Mouse (Mus musculus) neural tube, embryonic 11.5 days (tissue): ENCODE measurements around the gene Trp53i13. TPM values are rescaled to one million over a fixed set of nuclear protein-coding genes. Genes with fewer than 3 reads are reported as not detected.
A peak's percentile ranks its signal among the peaks of the same experiment; 100 is the strongest.

Source experiments
- ATAC-seq: fragments of 200-750 bp; cut with Nextera tagmentation; 2 replicates; pipeline ENCODE4 v1.8.0; 2017; ENCODE audit warnings: moderate number of reproducible peaks, mild to moderate bottlenecking, moderate TSS enrichment, moderate library complexity; ENCODE audit not compliant: insufficient read depth, low FRiP score, low TSS enrichment
- DNase-seq: peaks from one replicate; pipeline ENCODE4 v3.0.0-alpha.2; 2015; ENCODE audit warnings: low spot score
- H3K27ac ChIP-seq: fragments of 300-500 bp; sonication (generic); 2 replicates; pipeline ENCODE4 v1.5.1; 2014; ENCODE audit warnings: low read depth, mild to moderate bottlenecking, low read length
- H3K27me3 ChIP-seq: fragments of 300-500 bp; sonication (generic); 2 replicates; pipeline ENCODE4 v1.6.1; 2014; ENCODE audit warnings: mild to moderate bottlenecking, low read length, mixed read lengths; ENCODE audit not compliant: control insufficient read depth, insufficient read depth
- H3K36me3 ChIP-seq: fragments of 300-500 bp; sonication (generic); 2 replicates; pipeline ENCODE4 v1.6.1; 2014; ENCODE audit warnings: mild to moderate bottlenecking, low read length, moderate library complexity, mixed read lengths; ENCODE audit not compliant: control insufficient read depth, insufficient read depth
- H3K4me1 ChIP-seq: fragments of 300-500 bp; sonication (generic); 2 replicates; pipeline ENCODE4 v1.6.1; 2014; ENCODE audit warnings: low read length, mixed read lengths; ENCODE audit not compliant: control insufficient read depth, insufficient read depth
- H3K4me2 ChIP-seq: fragments of 300-500 bp; sonication (generic); 2 replicates; pipeline ENCODE4 v1.6.1; 2014; ENCODE audit warnings: low read depth, mild to moderate bottlenecking, moderate library complexity
- H3K4me3 ChIP-seq: fragments of 300-500 bp; sonication (generic); 2 replicates; pipeline ENCODE4 v1.5.1; 2014; ENCODE audit warnings: low read depth, low read length
- H3K9ac ChIP-seq: fragments of 300-500 bp; sonication (generic); 2 replicates; pipeline ENCODE4 v1.6.1; 2014; ENCODE audit warnings: mild to moderate bottlenecking, low read length
- H3K9me3 ChIP-seq: fragments of 300-500 bp; sonication (generic); 2 replicates; pipeline ENCODE4 v1.6.1; 2016; ENCODE audit warnings: low read length; ENCODE audit not compliant: control insufficient read depth
- WGBS: fragments of 180-500 bp; shearing (Covaris S2); extraction: QIAGEN DNeasy Blood & Tissue Kit; methylation state at CpG from one replicate; pipeline ENCODE4 v1.1.7; 2014; 5-methylcytosine and 5-hydroxymethylcytosine counted together
- polyA plus RNA-seq: library from polyadenylated mRNA; unstranded; fragments of >200 nt; fragmentation: Nextera tagmentation; extraction: Ambion mirVana; gene quantifications from 2 replicates; pipeline ENCODE4 v1.2.1, GENCODE M21; 2014

The Trp53i13 gene
- polyA plus RNA-seq, 1 experiment from 2014 or later: 31.9 TPM

DNA sequence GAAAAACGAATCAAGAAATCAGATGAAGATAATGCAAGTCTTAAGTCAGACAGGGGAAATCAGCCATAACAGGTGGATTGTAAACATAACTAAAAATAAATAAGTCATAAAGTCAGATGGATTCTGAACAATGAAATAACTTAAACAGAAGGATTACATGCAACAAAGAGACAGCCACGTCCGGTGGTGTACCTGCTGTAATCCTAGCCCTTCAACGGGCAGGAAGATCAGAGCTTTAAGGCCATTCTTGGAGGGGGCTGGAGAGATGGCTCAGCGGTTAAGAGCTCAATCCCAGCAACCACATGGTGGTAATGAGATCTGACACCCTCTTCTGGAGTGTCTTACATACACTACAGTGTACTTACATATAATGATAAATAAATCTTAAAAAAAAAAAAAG lies 4.4 kb downstream of the Trp53i13 start:
- 90% methylated on average over 5 of the region's 5 CpGs for WGBS
- ATAC-seq (no peak), DNase-seq (no peak)
- peaks cover 6% of the 10 kb centered on the region for H3K27me3 ChIP-seq
- H3K4me3 ChIP-seq: no peak overlapping the region
- H3K4me2 ChIP-seq: no peak overlapping the region
- peaks cover 8% of the 10 kb centered on the region for H3K36me3 ChIP-seq
- no peak overlapping the region for H3K27ac ChIP-seq
- peaks cover 26% of the 10 kb centered on the region for H3K4me1 ChIP-seq
- H3K9me3 ChIP-seq: no peaks in the 10 kb centered on the region
- H3K9ac ChIP-seq: no peak overlapping the region

DNA sequence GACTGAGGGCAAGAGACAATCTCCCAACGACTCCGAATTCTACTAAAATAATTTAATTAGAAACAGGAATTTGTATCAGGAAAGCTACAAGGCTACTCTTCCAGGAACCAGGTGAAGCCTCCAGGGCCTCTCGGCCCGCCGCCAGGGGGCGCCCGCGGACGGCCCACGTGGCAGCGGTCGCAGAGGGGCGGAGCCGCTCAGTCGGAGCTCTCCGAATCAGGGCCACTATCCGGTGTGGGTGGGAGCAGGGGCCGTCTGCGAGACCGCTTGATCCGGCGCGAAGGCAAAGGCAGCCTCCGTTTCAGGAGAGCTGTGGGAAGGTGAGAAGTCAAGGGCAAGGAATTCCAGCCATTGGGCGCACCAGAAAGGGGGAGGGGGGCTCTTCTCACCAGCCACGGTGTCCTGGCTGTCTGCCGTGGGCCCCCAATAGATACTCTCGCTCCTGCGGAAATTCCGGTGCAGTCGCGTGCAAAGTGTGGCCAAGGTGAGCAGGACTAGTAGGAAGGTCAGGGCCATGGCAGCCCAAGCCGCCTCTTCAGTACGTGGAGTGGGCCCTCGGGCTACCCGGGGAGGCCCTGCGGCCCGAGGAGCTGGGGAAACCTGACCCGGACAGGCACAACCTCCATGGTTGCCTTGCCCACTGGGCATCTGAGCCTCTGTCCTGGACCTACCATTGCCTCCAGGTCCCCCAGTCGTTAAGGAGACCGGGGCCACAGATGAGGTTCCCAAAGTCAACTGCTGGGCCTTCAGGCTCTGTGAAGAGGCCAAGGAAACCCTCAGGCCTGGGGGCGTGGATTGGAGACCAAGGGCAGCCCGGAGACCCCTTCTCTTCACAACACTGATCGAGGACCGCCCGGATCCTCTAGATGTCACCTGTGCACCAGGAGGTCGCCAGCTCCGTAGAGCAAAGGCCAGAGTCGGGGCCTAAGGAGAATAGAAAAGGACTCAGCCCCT lies 7.4 kb downstream of the Trp53i13 start:
- Histone ChIP-seq H3K27ac (no peak overlapping the region), H3K9ac (0 out of 2 replicates have a peak overlapping the region, but pooled peaks have one; percentile 35), H3K27me3 (no peaks in the 10 kb centered on the region), H3K9me3 (no peaks in the 10 kb centered on the region), H3K4me3 (peak overlapping the region; percentile 18; the same call in 1 of the 2 replicates), H3K4me2 (peak overlapping the region; percentile 30), H3K36me3 (peaks cover 17% of the 10 kb centered on the region), H3K4me1 (0 out of 2 replicates have a peak, but pooled peaks cover 5% of the 10 kb centered on the region)
- DNase-seq (peak; percentile 87), ATAC-seq (peak; percentile 42; the same call in 1 of the 2 replicates)
- 20% methylated on average over 48 of the region's 49 CpGs for WGBS

DNA sequence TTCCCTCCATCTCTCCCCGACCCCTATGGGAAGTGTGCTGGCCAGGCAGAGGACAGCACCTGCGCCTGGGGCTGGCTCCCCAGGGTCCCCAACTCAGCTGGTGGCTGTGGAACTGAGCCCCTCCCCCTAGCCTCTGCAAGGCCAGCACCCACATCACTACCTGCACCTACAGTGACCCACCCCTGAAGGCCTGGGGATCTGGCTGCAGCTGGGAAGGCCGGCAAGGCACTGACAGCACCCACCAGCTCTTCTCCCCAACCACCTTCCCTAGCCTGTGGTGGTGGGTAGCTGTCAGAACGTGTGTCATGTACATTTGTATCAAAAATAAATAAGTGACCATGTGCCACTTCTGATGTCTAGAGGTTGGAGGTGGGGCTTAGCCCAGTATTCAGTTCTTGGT lies 8.4 kb downstream of the Trp53i13 start:
- H3K36me3 ChIP-seq: peaks cover 26% of the 10 kb centered on the region

DNA sequence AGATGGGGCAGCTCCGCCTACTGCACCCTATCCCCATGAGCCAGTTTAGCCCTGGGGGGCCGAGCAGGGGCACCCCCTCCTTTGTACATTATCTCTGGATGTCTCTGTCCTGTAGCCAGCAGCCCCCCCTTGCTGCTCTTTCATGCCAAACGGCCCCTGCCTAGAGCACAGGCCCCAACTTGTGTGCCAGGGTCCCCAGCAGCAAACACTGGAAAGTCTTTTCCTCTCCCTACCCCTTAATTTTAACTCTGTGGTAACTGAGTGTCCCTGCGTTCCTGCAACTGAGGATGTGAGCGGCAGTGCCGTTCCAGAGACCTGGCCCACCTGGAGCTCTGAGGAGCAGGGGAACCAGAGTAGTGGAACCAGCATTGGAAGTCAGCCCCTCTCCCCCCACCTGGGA lies 8.8 kb downstream of the Trp53i13 start:
- DNase-seq (no peak), ATAC-seq (no peak)
- Histone ChIP-seq H3K4me2 (no peak overlapping the region), H3K36me3 (peaks cover 26% of the 10 kb centered on the region), H3K4me3 (no peak overlapping the region), H3K9ac (no peak overlapping the region), H3K4me1 (0 out of 2 replicates have a peak, but pooled peaks cover 2% of the 10 kb centered on the region), H3K9me3 (no peaks in the 10 kb centered on the region), H3K27me3 (no peaks in the 10 kb centered on the region), H3K27ac (no peak overlapping the region)
- 91% methylated on average over 6 of the region's 6 CpGs for WGBS

More for the DNA sequence above, 8.4 kb downstream of the Trp53i13 start:
- Histone ChIP-seq H3K4me2 (no peak overlapping the region), H3K27ac (no peak overlapping the region), H3K4me3 (no peak overlapping the region), H3K4me1 (0 out of 2 replicates have a peak, but pooled peaks cover 5% of the 10 kb centered on the region), H3K9me3 (no peaks in the 10 kb centered on the region), H3K9ac (no peak overlapping the region), H3K27me3 (no peaks in the 10 kb centered on the region)
- ATAC-seq (no peak), DNase-seq (no peak)
- 68% methylated on average over 4 of the region's 4 CpGs for WGBS

DNA sequence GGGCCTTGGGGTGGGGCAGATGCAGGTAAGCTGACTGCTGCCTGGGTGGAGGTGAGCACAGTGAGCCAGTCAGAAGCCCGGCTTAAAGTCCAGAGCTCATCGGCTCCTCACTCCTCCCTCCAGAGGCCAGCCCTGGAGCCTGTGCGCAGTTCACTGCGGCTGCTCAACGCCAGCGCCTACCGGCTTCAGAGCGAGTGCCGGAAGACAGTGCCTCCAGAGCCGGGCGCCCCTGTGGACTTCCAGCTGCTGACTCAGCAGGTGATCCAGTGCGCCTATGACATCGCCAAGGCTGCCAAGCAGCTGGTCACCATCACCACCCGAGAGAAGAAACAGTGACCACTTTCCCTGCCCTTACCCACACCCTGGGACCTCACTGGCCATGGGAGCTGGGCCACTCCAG lies 9.5 kb downstream of the Trp53i13 start:
- Histone ChIP-seq H3K4me1 (0 out of 2 replicates have a peak, but pooled peaks cover 2% of the 10 kb centered on the region), H3K4me3 (no peak overlapping the region), H3K27me3 (no peaks in the 10 kb centered on the region), H3K9me3 (no peaks in the 10 kb centered on the region), H3K36me3 (peaks cover 26% of the 10 kb centered on the region), H3K27ac (no peak overlapping the region), H3K9ac (no peak overlapping the region), H3K4me2 (no peak overlapping the region)
- ATAC-seq (no peak), DNase-seq (no peak)
- 84% methylated on average over 14 of the region's 14 CpGs for WGBS

DNA sequence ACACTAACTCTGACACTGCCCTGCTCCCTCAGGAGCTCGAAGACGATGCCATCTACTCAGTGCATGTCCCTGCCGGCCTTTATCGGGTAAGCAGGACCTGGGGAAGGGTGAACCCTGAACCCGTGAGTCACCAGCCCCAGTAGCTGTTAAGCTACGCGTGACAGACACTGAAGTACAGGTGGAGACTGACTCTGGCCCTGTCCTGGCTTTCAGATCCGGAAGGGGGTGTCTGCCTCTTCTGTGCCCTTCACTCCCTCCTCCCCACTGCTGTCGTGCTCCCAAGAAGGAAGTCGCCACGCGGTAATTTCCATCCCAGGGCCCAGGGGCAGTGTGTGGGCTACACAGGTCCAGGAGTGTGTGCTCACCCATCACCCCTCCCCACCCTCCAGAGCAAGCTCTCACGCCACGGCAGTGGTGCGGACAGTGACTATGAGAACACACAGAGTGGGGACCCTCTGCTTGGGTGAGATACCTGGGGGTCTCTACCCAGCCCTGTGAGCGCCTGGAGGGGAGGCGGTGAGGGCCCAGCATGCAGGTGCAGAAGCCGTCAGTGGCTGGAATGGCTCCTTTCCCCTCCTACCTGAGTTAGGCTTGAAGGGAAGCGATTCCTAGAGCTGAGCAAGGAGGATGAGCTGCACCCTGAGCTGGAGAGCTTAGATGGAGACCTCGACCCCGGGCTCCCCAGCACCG lies 10.3 kb downstream of the Trp53i13 start:
- WGBS: 93% methylated on average over 22 of the region's 22 CpGs
- DNase-seq: no peak
- no peaks in the 10 kb centered on the region for H3K27me3 ChIP-seq
- no peaks in the 10 kb centered on the region for H3K9me3 ChIP-seq
- H3K4me3 ChIP-seq: no peak overlapping the region
- H3K4me2 ChIP-seq: no peak overlapping the region
- 0 out of 2 replicates have a peak, but pooled peaks cover 2% of the 10 kb centered on the region for H3K4me1 ChIP-seq
- no peak overlapping the region for H3K27ac ChIP-seq
- peaks cover 26% of the 10 kb centered on the region for H3K36me3 ChIP-seq
- no peak for ATAC-seq
- no peak overlapping the region for H3K9ac ChIP-seq

DNA sequence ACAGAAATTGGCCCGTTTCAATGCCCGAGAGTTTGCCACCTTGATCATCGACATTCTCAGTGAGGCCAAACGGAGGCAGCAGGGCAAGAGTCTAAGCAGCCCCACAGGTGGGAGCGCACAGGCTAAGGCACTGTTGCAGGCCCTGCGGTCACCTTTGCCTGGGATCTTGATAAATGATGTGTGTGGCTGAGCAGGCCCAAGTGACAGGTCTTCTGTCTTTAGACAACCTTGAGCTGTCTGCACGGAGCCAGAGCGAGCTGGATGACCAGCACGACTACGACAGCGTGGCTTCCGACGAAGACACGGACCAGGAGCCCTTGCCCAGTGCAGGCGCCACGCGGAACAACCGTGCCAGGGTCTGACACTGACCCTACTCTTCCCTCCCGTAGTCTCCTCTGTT lies 11.4 kb downstream of the Trp53i13 start:
- H3K36me3 ChIP-seq: peaks cover 27% of the 10 kb centered on the region
- ATAC-seq (no peak), DNase-seq (no peak)
- no peaks in the 10 kb centered on the region for H3K9me3 ChIP-seq
- H3K4me2 ChIP-seq: no peak overlapping the region
- no peaks in the 10 kb centered on the region for H3K27me3 ChIP-seq
- 0 out of 2 replicates have a peak, but pooled peaks cover 2% of the 10 kb centered on the region for H3K4me1 ChIP-seq
- no peak overlapping the region for H3K4me3 ChIP-seq
- H3K27ac ChIP-seq: no peak overlapping the region
- 95% methylated on average over 19 of the region's 19 CpGs for WGBS
- no peak overlapping the region for H3K9ac ChIP-seq

DNA sequence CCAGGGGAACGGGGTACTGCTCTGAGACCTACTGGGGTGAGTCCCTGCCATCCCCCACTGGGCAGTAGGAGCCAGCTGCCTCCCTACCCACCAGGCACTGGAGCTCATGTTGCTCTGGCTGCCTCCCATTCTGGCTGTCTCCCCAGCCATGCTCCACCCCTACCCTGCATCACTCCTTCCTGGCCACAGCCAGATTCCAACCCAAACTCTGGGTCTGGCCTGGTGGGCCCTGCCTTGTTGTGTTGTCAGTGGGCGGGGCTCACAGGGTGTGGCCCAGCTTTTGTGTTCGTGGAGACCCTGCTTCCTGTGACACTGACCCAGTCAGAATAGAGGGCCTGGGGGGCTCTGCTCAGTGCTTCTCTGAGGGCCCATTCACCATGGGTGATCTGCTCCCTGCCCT lies 12.3 kb downstream of the Trp53i13 start:
- DNase-seq (no peak), ATAC-seq (no peak)
- no peaks in the 10 kb centered on the region for H3K9me3 ChIP-seq
- H3K9ac ChIP-seq: no peak overlapping the region
- no peak overlapping the region for H3K27ac ChIP-seq
- H3K4me3 ChIP-seq: no peak overlapping the region
- 0 out of 2 replicates have a peak, but pooled peaks cover 2% of the 10 kb centered on the region for H3K4me1 ChIP-seq
- H3K27me3 ChIP-seq: no peaks in the 10 kb centered on the region
- H3K4me2 ChIP-seq: no peak overlapping the region
- H3K36me3 ChIP-seq: peaks cover 30% of the 10 kb centered on the region
- 66% methylated on average over 3 of the region's 3 CpGs for WGBS
